Mouse (Mus musculus) midbrain, embryonic 13.5 days (tissue): ENCODE measurements around the gene Iqcg. TPM values are rescaled to one million over a fixed set of nuclear protein-coding genes. Genes with fewer than 3 reads are reported as not detected.
A peak's percentile ranks its signal among the peaks of the same experiment; 100 is the strongest.
"Not testable (repeated sequence)": the region's sequence is repeated elsewhere in the genome, so short reads cannot be mapped to it uniquely, and the experiment has no call there.

Experiments
- ATAC-seq: fragments of 200-750 bp; cut with Nextera tagmentation; 2 replicates; pipeline ENCODE4 v1.8.0; 2017; ENCODE audit warnings: mild to moderate bottlenecking, moderate TSS enrichment, moderate library complexity
- H3K27ac ChIP-seq: fragments of 300-500 bp; sonication (generic); 2 replicates; pipeline ENCODE4 v1.5.1; 2015; ENCODE audit warnings: inconsistent platforms, mild to moderate bottlenecking, moderate library complexity
- H3K27me3 ChIP-seq: fragments of 300-500 bp; sonication (generic); 2 replicates; pipeline ENCODE4 v1.6.1; 2015; ENCODE audit warnings: mild to moderate bottlenecking, inconsistent platforms
- H3K36me3 ChIP-seq: fragments of 300-500 bp; sonication (generic); 2 replicates; pipeline ENCODE4 v1.6.1; 2015; ENCODE audit warnings: mild to moderate bottlenecking, inconsistent platforms
- H3K4me1 ChIP-seq: fragments of 300-500 bp; sonication (generic); replicated peaks from 2 replicates; pipeline ENCODE4 v1.6.1; 2015; ENCODE audit warnings: inconsistent platforms
- H3K4me2 ChIP-seq: fragments of 300-500 bp; sonication (generic); replicated peaks from 2 replicates; pipeline ENCODE4 v1.6.1; 2015; ENCODE audit warnings: moderate library complexity, mild to moderate bottlenecking, inconsistent platforms
- H3K4me3 ChIP-seq: fragments of 300-500 bp; sonication (generic); replicated peaks from 2 replicates; pipeline ENCODE4 v1.5.1; 2015; ENCODE audit warnings: mild to moderate bottlenecking, inconsistent platforms
- H3K9ac ChIP-seq: fragments of 300-500 bp; sonication (generic); replicated peaks from 2 replicates; pipeline ENCODE4 v1.6.1; 2015; ENCODE audit warnings: mild to moderate bottlenecking, inconsistent platforms
- H3K9me3 ChIP-seq: fragments of 300-500 bp; sonication (generic); 2 replicates; pipeline ENCODE4 v1.6.1; 2016; ENCODE audit warnings: mild to moderate bottlenecking, inconsistent platforms
- WGBS: fragments of 180-500 bp; shearing (Covaris S2); methylation state at CpG from one replicate; pipeline ENCODE4 v1.1.7; 2015; 5-methylcytosine and 5-hydroxymethylcytosine counted together
- polyA plus RNA-seq: library from polyadenylated mRNA; unstranded; fragments of >200 nt; fragmentation: Nextera tagmentation; extraction: Ambion mirVana; gene quantifications from 2 replicates; pipeline ENCODE4 v1.2.1, GENCODE M21; 2015

Iqcg gene
- polyA plus RNA-seq, 1 experiment from 2014 or later: 5.7 TPM

DNA sequence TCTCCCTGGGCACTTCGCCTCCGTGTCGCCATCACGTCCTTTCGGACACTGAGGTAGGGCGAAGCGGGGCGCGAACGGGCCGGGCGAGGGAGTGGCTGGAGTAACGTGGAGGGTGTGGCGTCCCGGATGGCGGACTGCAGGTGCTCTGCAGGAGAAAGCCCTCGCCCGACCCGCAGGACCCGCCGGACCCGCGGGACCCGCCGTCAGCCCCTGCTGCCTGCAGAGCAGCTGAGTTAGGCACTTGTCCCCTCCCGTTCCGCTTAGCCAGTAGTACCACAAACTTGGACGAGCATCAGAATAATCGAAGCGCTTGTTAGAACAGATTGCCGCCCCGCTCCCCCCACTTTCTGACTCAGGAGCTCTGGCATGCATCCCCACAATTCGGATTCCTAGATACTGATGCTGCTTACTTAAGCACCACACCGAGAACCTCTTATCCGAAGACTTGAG lies 6.7 kb upstream of the Iqcg start:
- Histone ChIP-seq H3K27ac (peak overlapping the region; percentile 83), H3K36me3 (peaks cover 40% of the 10 kb centered on the region), H3K4me2 (peak overlapping the region; percentile 86), H3K4me1 (peaks cover 35% of the 10 kb centered on the region), H3K9me3 (no peaks in the 10 kb centered on the region), H3K9ac (peak overlapping the region; percentile 85), H3K4me3 (peak overlapping the region; percentile 71), H3K27me3 (no peaks in the 10 kb centered on the region)
- ATAC-seq: peak; percentile 68; the same call in 1 of the 2 replicates
- under 1% methylated on average over 35 of the region's 35 CpGs for WGBS

DNA sequence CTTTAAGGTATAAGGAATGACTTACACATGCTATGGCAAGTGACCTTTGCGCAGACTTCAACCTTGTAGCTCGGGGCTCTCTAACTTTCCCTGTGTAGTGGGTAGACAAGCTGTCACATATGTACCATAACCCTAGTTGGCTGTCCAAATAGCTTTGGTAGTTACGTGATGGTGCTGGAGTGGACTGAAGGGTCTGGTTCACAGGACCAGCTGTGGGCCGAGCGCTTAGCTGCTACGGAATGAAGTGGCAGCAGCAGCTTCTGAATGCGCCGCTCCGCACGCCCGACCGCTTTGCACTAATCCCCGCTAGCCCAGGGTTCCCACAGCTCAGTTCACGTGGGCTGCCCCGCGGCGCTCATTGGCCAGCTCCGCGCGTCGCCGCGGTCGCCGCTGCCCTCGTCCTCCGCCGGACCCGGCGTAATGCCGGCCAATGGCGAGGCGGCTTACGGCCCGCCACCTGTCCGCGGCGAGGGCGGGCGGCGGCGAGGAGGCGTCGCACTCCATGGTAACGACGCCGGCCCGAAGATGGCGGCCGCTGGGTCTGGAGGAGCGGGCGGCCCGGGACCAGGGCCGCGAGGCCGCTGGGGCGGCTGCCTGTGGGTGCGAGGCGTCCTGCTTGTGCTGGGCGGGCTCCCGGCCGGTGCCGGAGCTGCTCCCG lies 6.1 kb upstream of the Iqcg start, which contains the start of gene Lmln:
Gene Lmln (plus strand): TSS at position 498 of the 658 bp plus-strand sequence.
- H3K4me3 ChIP-seq: peak within 1 kb of the TSS; percentile 71
- peak within 1 kb of the TSS; percentile 86 for H3K4me2 ChIP-seq
- no peaks in the 10 kb centered on the region for H3K9me3 ChIP-seq
- H3K27ac ChIP-seq: peak within 1 kb of the TSS; percentile 83
- peak within 1 kb of the TSS; percentile 85 for H3K9ac ChIP-seq
- ATAC-seq: peak; percentile 99
- H3K36me3 ChIP-seq: peaks cover 39% of the 10 kb centered on the region
- peaks cover 40% of the 10 kb centered on the region for H3K4me1 ChIP-seq
- WGBS: under 1% methylated on average over 60 of the region's 64 CpGs
- H3K27me3 ChIP-seq: no peaks in the 10 kb centered on the region

- Histone ChIP-seq H3K9ac (no peak overlapping the region), H3K27ac (peak overlapping the region; percentile 83; the same call in 1 of the 2 replicates), H3K4me1 (peaks cover 40% of the 10 kb centered on the region), H3K36me3 (peaks cover 32% of the 10 kb centered on the region), H3K4me3 (0 out of 2 replicates have a peak overlapping the region, but pooled peaks have one; percentile 71), H3K27me3 (no peaks in the 10 kb centered on the region), H3K9me3 (no peaks in the 10 kb centered on the region), H3K4me2 (peak overlapping the region; percentile 86)
- WGBS: 48% methylated on average over 11 of the region's 11 CpGs
- no peak for ATAC-seq
These were observed 5.4 kb upstream of the Iqcg start for GRCm38 (mm10) chr16:33061400-33061799.

GRCm38 (mm10) chr16:33060926-33061325 lies 4.9 kb upstream of the Iqcg start:
- no peak for ATAC-seq
- H3K9ac ChIP-seq: no peak overlapping the region
- H3K9me3 ChIP-seq: no peaks in the 10 kb centered on the region
- H3K4me2 ChIP-seq: no peak overlapping the region
- H3K4me3 ChIP-seq: no peak overlapping the region
- 76% methylated on average over 2 of the region's 2 CpGs for WGBS
- no peak overlapping the region for H3K27ac ChIP-seq
- peaks cover 30% of the 10 kb centered on the region for H3K36me3 ChIP-seq
- no peaks in the 10 kb centered on the region for H3K27me3 ChIP-seq
- H3K4me1 ChIP-seq: peaks cover 40% of the 10 kb centered on the region

- Histone ChIP-seq H3K4me3 (no peak overlapping the region), H3K27ac (no peak overlapping the region), H3K9me3 (no peaks in the 10 kb centered on the region), H3K27me3 (no peaks in the 10 kb centered on the region), H3K4me1 (peaks cover 45% of the 10 kb centered on the region), H3K4me2 (no peak overlapping the region), H3K36me3 (peaks cover 30% of the 10 kb centered on the region), H3K9ac (no peak overlapping the region)
- 91% methylated on average over 1 of the region's 1 CpGs for WGBS
- no peak for ATAC-seq
These were observed 3.5 kb upstream of the Iqcg start for GRCm38 (mm10) chr16:33059471-33059870.

DNA sequence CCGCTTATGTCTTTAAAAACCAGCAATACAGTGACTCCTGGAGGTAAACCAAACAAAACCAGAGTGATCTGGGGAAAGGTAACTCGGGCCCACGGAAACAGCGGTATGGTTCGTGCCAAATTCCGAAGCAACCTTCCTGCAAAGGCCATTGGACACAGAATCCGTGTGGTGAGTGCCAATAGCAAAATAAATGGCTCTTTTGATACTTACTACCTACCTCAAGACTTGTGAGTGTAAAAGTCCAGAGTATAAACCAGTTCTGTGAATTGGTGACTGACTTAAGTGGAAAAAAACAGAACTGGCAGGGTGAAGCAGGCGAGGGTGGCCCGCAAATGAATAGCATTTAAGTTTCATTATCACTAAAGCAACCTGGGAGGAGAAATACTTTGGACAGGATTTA lies 2.6 kb upstream of the Iqcg start:
- not testable (repeated sequence) for H3K9me3 ChIP-seq, H3K27ac ChIP-seq, ATAC-seq, H3K9ac ChIP-seq, H3K27me3 ChIP-seq
- Histone ChIP-seq H3K4me2 (0 out of 2 replicates have a peak overlapping the region, but pooled peaks have one; percentile 63), H3K4me3 (peak overlapping the region; percentile 95; the same call in 1 of the 2 replicates), H3K36me3 (peaks cover 30% of the 10 kb centered on the region), H3K4me1 (peaks cover 39% of the 10 kb centered on the region)
- WGBS: 93% methylated on average over 9 of the region's 9 CpGs

- no peak overlapping the region for H3K27ac ChIP-seq
- peak overlapping the region; percentile 63 for H3K4me2 ChIP-seq
- WGBS: 93% methylated on average over 16 of the region's 16 CpGs
- H3K27me3 ChIP-seq: no peaks in the 10 kb centered on the region
- no peaks in the 10 kb centered on the region for H3K9me3 ChIP-seq
- peak overlapping the region; percentile 95 for H3K4me3 ChIP-seq
- H3K4me1 ChIP-seq: peaks cover 33% of the 10 kb centered on the region
- peaks cover 30% of the 10 kb centered on the region for H3K36me3 ChIP-seq
- ATAC-seq: no peak
- H3K9ac ChIP-seq: peak overlapping the region; percentile 46
These were observed 2.0 kb upstream of the Iqcg start for GRCm38 (mm10) chr16:33058033-33058432.

DNA sequence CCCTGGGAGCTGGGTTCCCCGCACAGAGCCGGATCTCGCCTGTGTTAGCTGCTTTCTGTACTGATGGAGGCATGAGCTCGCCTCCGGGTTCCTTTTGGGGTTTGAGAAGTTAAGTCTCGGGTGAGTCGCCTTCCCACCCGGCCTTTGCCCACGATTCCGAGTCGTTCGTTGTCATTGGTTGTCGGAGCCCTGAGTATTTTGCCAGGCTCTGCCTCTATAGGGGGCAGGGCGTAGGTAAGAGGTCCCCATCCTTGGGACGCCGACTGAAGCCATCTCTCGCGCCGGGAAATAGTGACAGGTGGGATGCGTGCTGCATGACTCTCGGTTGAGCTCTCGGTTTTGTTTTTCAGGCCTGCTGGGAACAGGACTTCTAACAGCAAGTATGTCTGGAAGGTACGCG lies 768 bp upstream of the Iqcg start:
- Histone ChIP-seq H3K36me3 (peaks cover 30% of the 10 kb centered on the region), H3K4me3 (peak overlapping the region; percentile 95), H3K4me1 (peaks cover 28% of the 10 kb centered on the region), H3K9ac (peak overlapping the region; percentile 96), H3K9me3 (no peaks in the 10 kb centered on the region), H3K27me3 (no peaks in the 10 kb centered on the region), H3K4me2 (peak overlapping the region; percentile 63), H3K27ac (peak overlapping the region; percentile 88)
- peak; percentile 49 for ATAC-seq
- WGBS: under 1% methylated on average over 24 of the region's 24 CpGs

DNA sequence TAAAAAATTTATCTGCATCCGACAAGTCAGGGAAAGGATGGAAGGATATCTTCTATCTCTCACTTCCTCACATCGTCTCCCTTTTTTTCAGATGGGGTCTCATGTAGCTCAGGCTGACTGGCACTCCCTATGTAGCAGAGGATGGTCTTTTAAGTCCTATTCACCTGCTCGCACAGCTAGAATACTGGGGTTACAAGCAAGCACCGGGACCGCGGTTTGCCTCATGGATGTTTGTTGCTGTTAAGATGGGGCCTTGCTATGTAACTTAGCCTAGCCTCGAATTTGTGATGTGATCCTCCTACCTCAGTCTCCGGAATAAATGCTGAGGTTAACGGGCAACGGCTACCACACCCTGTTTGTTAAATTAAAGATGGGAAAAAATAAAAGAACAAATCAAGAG lies 363 bp downstream of the Iqcg start:
- Histone ChIP-seq H3K4me1 (peaks cover 24% of the 10 kb centered on the region), H3K36me3 (peaks cover 26% of the 10 kb centered on the region), H3K9me3 (no peaks in the 10 kb centered on the region), H3K4me2 (peak overlapping the region; percentile 63), H3K9ac (peak overlapping the region; percentile 48; the same call in 1 of the 2 replicates), H3K27ac (no peak overlapping the region), H3K27me3 (no peaks in the 10 kb centered on the region), H3K4me3 (peak overlapping the region; percentile 95)
- peak; percentile 22; the same call in 1 of the 2 replicates for ATAC-seq
- WGBS: 23% methylated on average over 10 of the region's 10 CpGs

GRCm38 (mm10) chr16:33054927-33055326 lies 1.1 kb downstream of the Iqcg start:
- WGBS: 75% methylated on average over 2 of the region's 2 CpGs
- H3K27ac ChIP-seq: not testable (repeated sequence)

DNA sequence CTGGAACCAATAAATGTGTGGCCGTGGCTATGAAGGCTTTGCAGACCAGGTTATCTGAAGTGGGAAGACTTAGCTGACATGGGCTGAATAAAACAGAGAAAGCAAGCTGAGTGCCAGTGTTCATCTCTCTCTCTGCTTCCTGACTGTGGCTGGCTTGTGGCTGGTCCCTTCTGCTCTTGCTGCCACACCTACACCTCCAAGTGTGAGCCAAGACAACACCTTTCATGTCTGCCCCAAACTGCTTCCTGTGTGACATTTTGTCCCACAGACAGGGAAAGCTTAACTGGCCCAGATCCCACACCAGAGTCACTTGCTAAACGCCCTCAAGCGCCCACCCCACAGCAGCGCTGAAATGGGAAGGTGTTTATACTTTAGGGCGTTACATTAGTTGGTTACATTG lies 2.9 kb downstream of the Iqcg start:
- 87% methylated on average over 5 of the region's 5 CpGs for WGBS
- no peak for ATAC-seq
- H3K4me1 ChIP-seq: peaks cover 14% of the 10 kb centered on the region
- H3K27me3 ChIP-seq: no peaks in the 10 kb centered on the region
- peaks cover 3% of the 10 kb centered on the region for H3K36me3 ChIP-seq
- H3K9me3 ChIP-seq: no peaks in the 10 kb centered on the region
- no peak overlapping the region for H3K9ac ChIP-seq
- H3K27ac ChIP-seq: no peak overlapping the region
- no peak overlapping the region for H3K4me3 ChIP-seq
- no peak overlapping the region for H3K4me2 ChIP-seq

More at GRCm38 (mm10) chr16:33054927-33055326, 1.1 kb downstream of the Iqcg start:
- not testable (repeated sequence) for H3K4me3 ChIP-seq, H3K9me3 ChIP-seq, ATAC-seq, H3K9ac ChIP-seq, H3K4me2 ChIP-seq, H3K27me3 ChIP-seq
- Histone ChIP-seq H3K4me1 (peaks cover 24% of the 10 kb centered on the region), H3K36me3 (peaks cover 20% of the 10 kb centered on the region)

GRCm38 (mm10) chr16:33049809-33050208 lies 6.2 kb downstream of the Iqcg start:
- no peak for ATAC-seq
- Histone ChIP-seq H3K27me3 (no peaks in the 10 kb centered on the region), H3K9me3 (no peaks in the 10 kb centered on the region), H3K9ac (no peak overlapping the region), H3K4me3 (no peak overlapping the region), H3K4me2 (no peak overlapping the region), H3K4me1 (no peaks in the 10 kb centered on the region), H3K36me3 (no peaks in the 10 kb centered on the region), H3K27ac (no peak overlapping the region)
- WGBS: 94% methylated on average over 16 of the region's 16 CpGs
